Mouse (Mus musculus) midbrain, embryonic 11.5 days (tissue): ENCODE results near the gene Paip2b. TPM values are rescaled to one million over a fixed set of nuclear protein-coding genes. Genes with fewer than 3 reads are reported as not detected.
"Not testable (repeated sequence)": the region's sequence is repeated elsewhere in the genome, so short reads cannot be mapped to it uniquely, and the experiment has no call there.

Experiments
- ATAC-seq: fragments of 200-750 bp; cut with Nextera tagmentation; 2 replicates; pipeline ENCODE4 v1.8.0; 2017; ENCODE audit warnings: moderate TSS enrichment, moderate library complexity; ENCODE audit not compliant: low FRiP score
- DNase-seq: peaks from one replicate; pipeline ENCODE4 v3.0.0; 2015; ENCODE audit warnings: low spot score; ENCODE audit errors: missing footprints
- H3K27ac ChIP-seq: fragments of 300-500 bp; sonication (generic); 2 replicates; pipeline ENCODE4 v1.5.1; 2014; ENCODE audit warnings: low read depth, low read length
- H3K27me3 ChIP-seq: fragments of 300-500 bp; sonication (generic); 2 replicates; pipeline ENCODE4 v1.6.1; 2014; ENCODE audit warnings: mild to moderate bottlenecking, low read length, moderate library complexity, mixed read lengths; ENCODE audit not compliant: control insufficient read depth, insufficient read depth
- H3K36me3 ChIP-seq: fragments of 300-500 bp; sonication (generic); 2 replicates; pipeline ENCODE4 v1.6.1; 2014; ENCODE audit warnings: mild to moderate bottlenecking, low read length, moderate library complexity, mixed read lengths; ENCODE audit not compliant: control insufficient read depth, insufficient read depth
- H3K4me1 ChIP-seq: fragments of 300-500 bp; sonication (generic); 2 replicates; pipeline ENCODE4 v1.6.1; 2014; ENCODE audit warnings: low read length; ENCODE audit not compliant: control insufficient read depth, insufficient read depth
- H3K4me2 ChIP-seq: fragments of 300-500 bp; sonication (generic); 2 replicates; pipeline ENCODE4 v1.6.1; 2014; ENCODE audit warnings: mild to moderate bottlenecking, moderate library complexity
- H3K4me3 ChIP-seq: fragments of 300-500 bp; sonication (generic); 2 replicates; pipeline ENCODE4 v1.5.1; 2014; ENCODE audit warnings: low read depth, low read length
- H3K9ac ChIP-seq: fragments of 300-500 bp; sonication (generic); 2 replicates; pipeline ENCODE4 v1.6.1; 2014; ENCODE audit warnings: low read length
- H3K9me3 ChIP-seq: fragments of 300-500 bp; sonication (generic); 2 replicates; pipeline ENCODE4 v1.6.1; 2016; ENCODE audit warnings: low read length; ENCODE audit not compliant: control insufficient read depth
- WGBS: fragments of 180-500 bp; shearing (Covaris S2); extraction: QIAGEN DNeasy Blood & Tissue Kit; methylation state at CpG from one replicate; pipeline ENCODE4 v1.1.7; 2014; 5-methylcytosine and 5-hydroxymethylcytosine counted together
- polyA plus RNA-seq: library from polyadenylated mRNA; unstranded; fragments of >200 nt; fragmentation: Nextera tagmentation; extraction: Ambion mirVana; gene quantifications from 2 replicates; pipeline ENCODE4 v1.2.1, GENCODE M21; 2014

Paip2b gene
- polyA plus RNA-seq, 1 experiment from 2014 or later: 23.9 TPM

GRCm38 (mm10) chr6:83790533-83790932 is 41.0 kb downstream of the Paip2b start:
- 89% methylated on average over 5 of the region's 5 CpGs for WGBS
- not testable (repeated sequence) for ATAC-seq, H3K4me3 ChIP-seq, H3K9ac ChIP-seq, H3K9me3 ChIP-seq, DNase-seq, H3K4me2 ChIP-seq, H3K36me3 ChIP-seq, H3K27me3 ChIP-seq, H3K27ac ChIP-seq, H3K4me1 ChIP-seq

DNA sequence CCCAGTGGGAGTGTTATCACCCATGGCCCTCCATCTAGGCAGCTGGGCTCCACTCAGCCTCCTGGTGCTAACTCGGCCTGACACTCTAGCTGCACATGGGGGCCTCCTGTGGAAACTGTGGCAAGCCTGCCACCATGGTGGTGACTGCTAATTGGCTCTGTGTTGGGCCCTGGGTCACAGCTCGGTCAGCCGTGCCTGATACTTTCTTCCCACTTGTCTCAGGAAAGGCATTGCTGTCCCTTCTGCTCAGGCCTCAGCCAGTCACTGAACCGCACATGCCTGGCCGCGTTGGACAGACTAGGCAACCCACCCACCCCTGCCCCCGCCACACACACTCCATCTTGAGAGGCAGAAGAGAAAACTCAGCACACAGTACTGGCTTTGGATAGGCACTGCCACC is 43.0 kb downstream of the Paip2b start:
- Histone ChIP-seq H3K27me3 (no peaks in the 10 kb centered on the region), H3K4me1 (no peaks in the 10 kb centered on the region), H3K27ac (no peak overlapping the region), H3K9ac (no peak overlapping the region), H3K36me3 (no peaks in the 10 kb centered on the region), H3K4me3 (no peak overlapping the region), H3K9me3 (no peaks in the 10 kb centered on the region), H3K4me2 (no peak overlapping the region)
- 48% methylated on average over 7 of the region's 7 CpGs for WGBS
- DNase-seq: no peak
- peak; percentile 33; the same call in 1 of the 2 replicates for ATAC-seq

DNA sequence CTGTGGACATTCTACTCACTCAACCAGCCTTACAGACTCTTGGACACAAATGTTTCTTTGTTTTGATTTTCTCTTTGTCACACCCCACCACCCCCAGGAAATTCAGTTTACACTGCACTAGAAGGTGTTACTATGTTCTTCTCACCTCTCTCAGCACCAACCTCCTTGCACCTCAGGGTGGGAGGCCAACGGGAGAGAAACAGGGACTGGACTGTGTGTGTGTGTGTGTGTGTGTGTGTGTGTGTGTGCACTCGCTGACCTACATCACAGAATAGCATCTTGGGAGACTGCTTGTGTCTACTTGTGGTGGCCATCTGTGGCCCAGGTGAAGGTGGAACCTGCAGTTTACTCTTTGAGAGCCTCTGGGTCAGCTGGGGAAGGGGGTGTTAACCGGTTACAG is 45.1 kb downstream of the Paip2b start:
- Histone ChIP-seq H3K9ac (no peak overlapping the region), H3K4me3 (no peak overlapping the region), H3K4me1 (no peaks in the 10 kb centered on the region), H3K9me3 (no peaks in the 10 kb centered on the region), H3K36me3 (no peaks in the 10 kb centered on the region), H3K27me3 (no peaks in the 10 kb centered on the region), H3K4me2 (no peak overlapping the region), H3K27ac (no peak overlapping the region)
- DNase-seq (no peak), ATAC-seq (no peak)
- 85% methylated on average over 3 of the region's 3 CpGs for WGBS

DNA sequence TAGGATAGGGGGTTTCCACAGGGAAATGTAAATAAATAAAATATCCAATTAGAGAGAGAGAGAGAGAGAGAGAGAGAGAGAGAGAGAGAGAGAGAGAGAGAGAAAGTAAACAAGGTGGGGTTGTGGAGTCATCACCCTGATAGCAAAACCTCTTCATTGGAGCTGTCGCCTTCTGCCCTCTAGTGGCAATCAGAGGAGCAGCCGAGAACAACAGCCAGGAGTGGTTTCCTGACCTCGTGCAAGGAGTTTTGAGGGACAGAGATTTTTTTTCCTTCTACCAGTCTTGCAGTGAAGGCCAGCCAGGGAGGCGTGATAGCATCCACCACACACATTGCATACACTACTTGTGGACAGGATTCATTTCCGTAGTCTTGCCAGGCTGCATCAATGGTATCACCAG is 52.5 kb downstream of the Paip2b start:
- peak; percentile 89 for DNase-seq
- Histone ChIP-seq H3K27me3 (no peaks in the 10 kb centered on the region), H3K27ac (no peak overlapping the region), H3K4me1 (peaks cover 10% of the 10 kb centered on the region), H3K9ac (no peak overlapping the region), H3K4me2 (no peak overlapping the region), H3K36me3 (no peaks in the 10 kb centered on the region), H3K4me3 (no peak overlapping the region), H3K9me3 (no peaks in the 10 kb centered on the region)
- ATAC-seq: no peak
- WGBS: 5% methylated on average over 5 of the region's 5 CpGs

DNA sequence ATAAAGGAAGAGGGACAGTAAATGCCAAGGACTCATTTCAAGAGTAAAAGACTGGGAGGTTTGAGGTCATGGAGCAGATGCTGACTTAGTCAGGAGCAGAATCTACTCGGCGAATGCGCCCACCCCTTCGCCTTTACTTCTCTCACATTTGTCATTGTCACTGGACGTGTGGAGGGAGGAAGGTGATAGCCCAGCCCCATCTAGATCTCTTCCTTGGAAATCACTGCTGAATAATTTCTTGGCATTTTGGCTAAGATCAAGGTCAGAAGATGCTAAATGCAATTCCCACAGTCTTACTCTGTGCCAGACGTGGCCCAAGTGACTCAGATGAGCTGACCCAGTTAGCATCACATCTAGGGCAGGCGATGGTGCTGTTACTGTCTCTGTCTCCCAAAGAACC is 53.2 kb downstream of the Paip2b start:
- 85% methylated on average over 7 of the region's 7 CpGs for WGBS

GRCm38 (mm10) chr6:83775638-83776293 is 55.8 kb downstream of the Paip2b start, which contains the start of gene Tex261:
Gene Tex261 (minus strand): TSS chr6:83775813.
- peak; percentile 96 for ATAC-seq
- WGBS: under 1% methylated on average over 45 of the region's 45 CpGs

More for the DNA sequence above, 53.2 kb downstream of the Paip2b start:
- Histone ChIP-seq H3K9me3 (no peaks in the 10 kb centered on the region), H3K4me2 (no peak overlapping the region), H3K4me1 (peaks cover 14% of the 10 kb centered on the region), H3K27ac (no peak overlapping the region), H3K36me3 (no peaks in the 10 kb centered on the region), H3K9ac (no peak overlapping the region), H3K4me3 (no peak overlapping the region), H3K27me3 (no peaks in the 10 kb centered on the region)
- DNase-seq (no peak), ATAC-seq (no peak)

DNA sequence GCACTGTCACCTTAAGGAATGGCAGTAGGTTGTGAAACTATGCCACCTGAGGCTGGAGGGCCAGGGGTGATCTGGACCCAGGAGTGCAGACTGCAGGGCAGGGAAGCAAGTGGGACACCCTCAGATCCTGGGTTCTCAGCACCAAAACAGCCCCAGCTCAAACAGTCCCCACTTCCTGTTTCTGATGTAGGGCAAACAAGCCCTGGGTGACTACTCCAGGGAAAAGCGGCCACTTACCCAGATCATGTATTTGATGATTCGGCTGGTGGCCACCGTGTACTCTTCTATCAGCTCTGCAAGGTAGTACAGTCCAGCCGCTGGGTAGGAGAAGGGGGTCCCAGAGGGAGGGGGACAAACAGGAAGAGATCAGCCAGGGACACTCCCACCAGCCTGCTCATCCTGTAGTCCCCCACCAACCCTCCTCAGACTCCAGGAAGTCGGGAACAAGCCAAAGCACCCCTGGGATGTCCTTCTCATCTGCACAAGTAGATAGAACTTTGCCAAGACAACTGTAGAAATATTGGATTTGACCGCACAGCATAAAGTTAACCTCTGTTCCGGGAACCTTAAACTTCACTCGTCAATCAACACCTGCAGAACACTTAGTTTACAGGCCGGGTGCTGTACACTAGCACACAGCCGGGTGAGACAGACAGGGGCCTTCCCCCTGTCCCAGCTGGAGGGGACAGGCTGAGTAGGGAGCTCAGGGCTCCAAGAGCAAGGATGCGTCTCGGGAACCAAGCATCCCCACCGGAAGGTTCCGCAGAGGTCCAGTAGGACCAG is 56.6 kb downstream of the Paip2b start:
- 3% methylated on average over 14 of the region's 14 CpGs for WGBS
- DNase-seq (peak; percentile 93), ATAC-seq (peak; percentile 49)
- Histone ChIP-seq H3K27ac (no peak overlapping the region), H3K4me3 (peak overlapping the region; percentile 94), H3K36me3 (no peaks in the 10 kb centered on the region), H3K4me1 (peaks cover 14% of the 10 kb centered on the region), H3K9me3 (no peaks in the 10 kb centered on the region), H3K27me3 (no peaks in the 10 kb centered on the region), H3K9ac (peak overlapping the region; percentile 95), H3K4me2 (peak overlapping the region; percentile 90)

More at GRCm38 (mm10) chr6:83775638-83776293, 55.8 kb downstream of the Paip2b start, which contains the start of gene Tex261:
- Histone ChIP-seq H3K4me2 (peak within 1 kb of the TSS; percentile 90), H3K4me3 (peak within 1 kb of the TSS; percentile 94), H3K27ac (no peak within 1 kb of the TSS), H3K9me3 (no peaks in the 10 kb centered on the region), H3K4me1 (peaks cover 14% of the 10 kb centered on the region), H3K36me3 (no peaks in the 10 kb centered on the region), H3K9ac (peak within 1 kb of the TSS; percentile 95), H3K27me3 (no peaks in the 10 kb centered on the region)
- peak; percentile 99 for DNase-seq

- Histone ChIP-seq H3K4me2 (peak overlapping the region; percentile 90; the same call in 1 of the 2 replicates), H3K9ac (no peak overlapping the region), H3K36me3 (no peaks in the 10 kb centered on the region; the same call in 1 of the 2 replicates), H3K9me3 (no peaks in the 10 kb centered on the region), H3K27me3 (no peaks in the 10 kb centered on the region), H3K4me1 (peaks cover 14% of the 10 kb centered on the region), H3K4me3 (peak overlapping the region; percentile 94; the same call in 1 of the 2 replicates), H3K27ac (no peak overlapping the region)
- WGBS: 76% methylated on average over 9 of the region's 9 CpGs
- ATAC-seq: no peak
- no peak for DNase-seq
These were observed 57.4 kb downstream of the Paip2b start for GRCm38 (mm10) chr6:83774126-83774525.

- Histone ChIP-seq H3K4me1 (no peaks in the 10 kb centered on the region), H3K9me3 (no peaks in the 10 kb centered on the region), H3K27ac (no peak overlapping the region), H3K4me3 (no peak overlapping the region), H3K4me2 (no peak overlapping the region), H3K27me3 (peaks cover 8% of the 10 kb centered on the region), H3K36me3 (no peaks in the 10 kb centered on the region; the same call in 1 of the 2 replicates), H3K9ac (no peak overlapping the region)
- WGBS: 91% methylated on average over 5 of the region's 5 CpGs
- no peak for ATAC-seq
- DNase-seq: no peak
These were observed 63.1 kb downstream of the Paip2b start for GRCm38 (mm10) chr6:83768485-83768884.
